Mouse (Mus musculus) midbrain, embryonic 11.5 days (tissue): Measurements from ENCODE around the gene Polr2m. TPM values are rescaled to one million over a fixed set of nuclear protein-coding genes. Genes with fewer than 3 reads are reported as not detected.

Experiments
- ATAC-seq: fragments of 200-750 bp; cut with Nextera tagmentation; 2 replicates; pipeline ENCODE4 v1.8.0; 2017; ENCODE audit warnings: moderate TSS enrichment, moderate library complexity; ENCODE audit not compliant: low FRiP score
- DNase-seq: peaks from one replicate; pipeline ENCODE4 v3.0.0; 2015; ENCODE audit warnings: low spot score; ENCODE audit errors: missing footprints
- H3K27ac ChIP-seq: fragments of 300-500 bp; sonication (generic); 2 replicates; pipeline ENCODE4 v1.5.1; 2014; ENCODE audit warnings: low read depth, low read length
- H3K27me3 ChIP-seq: fragments of 300-500 bp; sonication (generic); 2 replicates; pipeline ENCODE4 v1.6.1; 2014; ENCODE audit warnings: mild to moderate bottlenecking, low read length, moderate library complexity, mixed read lengths; ENCODE audit not compliant: control insufficient read depth, insufficient read depth
- H3K36me3 ChIP-seq: fragments of 300-500 bp; sonication (generic); 2 replicates; pipeline ENCODE4 v1.6.1; 2014; ENCODE audit warnings: mild to moderate bottlenecking, low read length, moderate library complexity, mixed read lengths; ENCODE audit not compliant: control insufficient read depth, insufficient read depth
- H3K4me1 ChIP-seq: fragments of 300-500 bp; sonication (generic); 2 replicates; pipeline ENCODE4 v1.6.1; 2014; ENCODE audit warnings: low read length; ENCODE audit not compliant: control insufficient read depth, insufficient read depth
- H3K4me2 ChIP-seq: fragments of 300-500 bp; sonication (generic); 2 replicates; pipeline ENCODE4 v1.6.1; 2014; ENCODE audit warnings: mild to moderate bottlenecking, moderate library complexity
- H3K4me3 ChIP-seq: fragments of 300-500 bp; sonication (generic); 2 replicates; pipeline ENCODE4 v1.5.1; 2014; ENCODE audit warnings: low read depth, low read length
- H3K9ac ChIP-seq: fragments of 300-500 bp; sonication (generic); 2 replicates; pipeline ENCODE4 v1.6.1; 2014; ENCODE audit warnings: low read length
- H3K9me3 ChIP-seq: fragments of 300-500 bp; sonication (generic); 2 replicates; pipeline ENCODE4 v1.6.1; 2016; ENCODE audit warnings: low read length; ENCODE audit not compliant: control insufficient read depth
- WGBS: fragments of 180-500 bp; shearing (Covaris S2); extraction: QIAGEN DNeasy Blood & Tissue Kit; methylation state at CpG from one replicate; pipeline ENCODE4 v1.1.7; 2014; 5-methylcytosine and 5-hydroxymethylcytosine counted together
- polyA plus RNA-seq: library from polyadenylated mRNA; unstranded; fragments of >200 nt; fragmentation: Nextera tagmentation; extraction: Ambion mirVana; gene quantifications from 2 replicates; pipeline ENCODE4 v1.2.1, GENCODE M21; 2014

The Polr2m gene
- polyA plus RNA-seq, 1 experiment from 2014 or later = 475 TPM

DNA sequence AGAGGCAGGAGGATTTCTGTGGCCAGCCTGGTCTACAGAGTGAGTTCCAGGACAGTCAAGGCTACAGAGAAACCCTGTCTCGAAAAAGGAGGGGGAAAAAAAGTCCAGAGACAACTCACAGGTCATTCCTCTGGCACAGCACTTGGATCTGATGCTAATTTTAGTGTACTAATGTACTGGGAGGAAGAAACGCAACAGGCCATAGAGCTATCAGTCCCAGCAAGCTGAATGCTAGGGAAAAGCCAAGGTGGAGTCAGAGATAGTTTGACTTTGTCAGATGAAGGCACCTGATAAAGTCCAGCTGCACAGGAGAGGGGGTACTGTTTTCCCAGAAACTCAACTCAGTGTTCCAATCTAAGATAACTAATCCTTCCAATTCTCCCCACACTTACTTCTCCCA is 5.4 kb downstream of the Polr2m start:
- Histone ChIP-seq H3K9ac (no peak overlapping the region), H3K4me1 (peaks cover 2% of the 10 kb centered on the region; the same call in 1 of the 2 replicates), H3K4me2 (no peak overlapping the region), H3K27ac (no peak overlapping the region), H3K9me3 (no peaks in the 10 kb centered on the region), H3K4me3 (no peak overlapping the region), H3K36me3 (peaks cover 65% of the 10 kb centered on the region), H3K27me3 (no peaks in the 10 kb centered on the region)
- WGBS = 94% methylated on average over 2 of the region's 2 CpGs
- peak; percentile 51 for DNase-seq
- no peak for ATAC-seq

- DNase-seq (peak; percentile 53), ATAC-seq (no peak)
- Histone ChIP-seq H3K27ac (no peak overlapping the region), H3K9me3 (no peaks in the 10 kb centered on the region), H3K36me3 (peaks cover 65% of the 10 kb centered on the region), H3K27me3 (no peaks in the 10 kb centered on the region), H3K4me1 (peaks cover 2% of the 10 kb centered on the region; the same call in 1 of the 2 replicates), H3K4me2 (no peak overlapping the region), H3K4me3 (no peak overlapping the region), H3K9ac (no peak overlapping the region)
- 98% methylated on average over 9 of the region's 9 CpGs for WGBS
Observed at GRCm38 (mm10) chr9:71479413-71479812, 6.3 kb downstream of the Polr2m start.

DNA sequence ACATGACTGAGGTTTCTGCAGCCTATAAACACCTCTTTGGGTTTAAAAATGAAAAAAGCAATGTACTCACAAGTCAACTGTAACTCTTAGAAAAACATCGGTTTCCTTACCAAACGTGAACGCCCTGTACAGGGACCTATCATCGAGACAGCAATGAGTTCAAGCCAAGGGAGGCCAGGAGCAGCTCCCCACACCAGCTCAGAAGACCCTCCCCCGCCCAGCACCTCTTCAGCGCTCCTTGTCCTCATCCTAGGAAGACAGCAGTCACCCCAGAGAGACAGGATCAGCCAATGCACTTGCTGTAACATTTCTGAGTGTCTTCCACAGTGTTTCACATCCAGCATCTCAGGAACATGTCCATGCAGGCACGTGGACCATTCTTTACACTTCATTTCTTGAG is 7.1 kb downstream of the Polr2m start:
- H3K9me3 ChIP-seq = no peaks in the 10 kb centered on the region
- no peak for ATAC-seq
- H3K36me3 ChIP-seq = peaks cover 65% of the 10 kb centered on the region
- no peak overlapping the region for H3K4me3 ChIP-seq
- no peak overlapping the region for H3K4me2 ChIP-seq
- DNase-seq = peak; percentile 73
- WGBS = 96% methylated on average over 7 of the region's 7 CpGs
- H3K27me3 ChIP-seq = no peaks in the 10 kb centered on the region
- H3K9ac ChIP-seq = no peak overlapping the region
- H3K27ac ChIP-seq = no peak overlapping the region
- H3K4me1 ChIP-seq = no peaks in the 10 kb centered on the region

DNA sequence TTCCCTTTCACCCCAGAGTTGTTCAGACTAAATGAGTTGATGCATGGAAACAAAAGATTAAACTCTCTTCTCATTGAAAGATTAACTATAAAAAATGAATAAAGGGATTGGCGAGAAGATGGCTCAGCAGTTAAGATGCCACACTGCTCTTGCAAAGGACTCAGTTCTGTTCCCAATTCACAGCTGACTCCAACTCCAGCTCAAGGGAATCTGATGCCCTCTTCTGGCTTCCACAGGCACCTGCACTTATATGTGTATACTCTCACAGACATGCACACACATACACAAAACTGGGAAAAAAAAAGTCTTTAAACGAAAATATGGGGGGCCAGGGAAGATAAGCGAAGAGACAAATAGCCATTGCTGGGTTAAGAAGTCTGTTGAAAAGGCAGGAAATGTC is 9.1 kb downstream of the Polr2m start:
- 96% methylated on average over 3 of the region's 3 CpGs for WGBS
- Histone ChIP-seq H3K4me2 (no peak overlapping the region), H3K9me3 (no peaks in the 10 kb centered on the region), H3K27ac (no peak overlapping the region), H3K36me3 (peaks cover 53% of the 10 kb centered on the region), H3K4me1 (no peaks in the 10 kb centered on the region), H3K27me3 (no peaks in the 10 kb centered on the region), H3K4me3 (no peak overlapping the region), H3K9ac (no peak overlapping the region)
- ATAC-seq (no peak), DNase-seq (no peak)

- Histone ChIP-seq H3K36me3 (peaks cover 44% of the 10 kb centered on the region), H3K4me3 (no peak overlapping the region), H3K9ac (no peak overlapping the region), H3K27me3 (no peaks in the 10 kb centered on the region), H3K9me3 (no peaks in the 10 kb centered on the region), H3K4me1 (no peaks in the 10 kb centered on the region), H3K27ac (no peak overlapping the region), H3K4me2 (no peak overlapping the region)
- 95% methylated on average over 4 of the region's 4 CpGs for WGBS
- ATAC-seq (no peak), DNase-seq (peak; percentile 82)
Observed at GRCm38 (mm10) chr9:71475536-71475935, 10.2 kb downstream of the Polr2m start.

DNA sequence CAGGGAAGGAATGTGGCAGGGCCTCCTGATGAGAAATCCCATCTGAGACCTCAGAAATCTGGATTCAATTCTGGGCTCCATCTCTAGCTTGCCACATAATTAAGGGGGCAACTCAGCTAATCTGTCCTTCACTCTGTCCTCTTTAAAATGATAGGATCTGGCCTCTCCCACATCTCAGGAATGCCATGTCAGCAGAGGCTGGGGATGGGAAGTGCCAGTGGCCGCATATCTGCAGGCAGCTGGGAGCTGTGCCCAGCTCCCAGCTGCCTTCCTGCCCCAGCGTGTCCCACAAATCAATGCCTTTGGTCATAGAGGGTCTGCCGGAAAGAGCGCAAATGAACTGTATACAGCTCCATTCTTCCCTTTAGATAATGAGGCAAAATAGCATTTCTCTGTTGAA is 18.3 kb downstream of the Polr2m start:
- Histone ChIP-seq H3K36me3 (no peaks in the 10 kb centered on the region), H3K4me3 (no peak overlapping the region), H3K9me3 (no peaks in the 10 kb centered on the region), H3K27ac (no peak overlapping the region), H3K4me2 (no peak overlapping the region), H3K4me1 (no peaks in the 10 kb centered on the region), H3K9ac (no peak overlapping the region), H3K27me3 (no peaks in the 10 kb centered on the region)
- ATAC-seq (no peak), DNase-seq (no peak)
- WGBS = 80% methylated on average over 4 of the region's 4 CpGs

DNA sequence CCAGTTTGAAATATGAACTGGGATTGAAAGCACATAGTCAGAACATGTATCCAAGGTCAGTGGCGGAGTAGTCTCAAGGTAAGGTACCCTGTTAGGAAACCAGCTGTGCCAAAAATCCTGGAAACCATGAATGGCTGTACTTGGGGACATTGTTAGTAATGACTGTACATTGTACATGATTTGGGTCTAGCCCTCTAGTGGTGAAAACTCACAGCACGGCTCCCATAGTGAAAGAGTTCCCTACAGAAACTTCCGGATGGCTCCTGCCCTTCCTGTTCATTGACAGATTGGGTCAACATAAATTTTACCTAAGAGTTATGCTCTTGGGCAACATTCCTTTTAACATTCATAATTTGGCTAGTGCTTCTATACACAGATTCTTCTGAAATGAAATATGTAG is 19.6 kb downstream of the Polr2m start:
- H3K27ac ChIP-seq = no peak overlapping the region
- no peak overlapping the region for H3K9ac ChIP-seq
- no peak overlapping the region for H3K4me3 ChIP-seq
- ATAC-seq (no peak), DNase-seq (no peak)
- no peaks in the 10 kb centered on the region for H3K4me1 ChIP-seq
- 85% methylated on average over 3 of the region's 3 CpGs for WGBS
- H3K9me3 ChIP-seq = no peaks in the 10 kb centered on the region
- H3K4me2 ChIP-seq = no peak overlapping the region
- H3K27me3 ChIP-seq = no peaks in the 10 kb centered on the region
- no peaks in the 10 kb centered on the region for H3K36me3 ChIP-seq

DNA sequence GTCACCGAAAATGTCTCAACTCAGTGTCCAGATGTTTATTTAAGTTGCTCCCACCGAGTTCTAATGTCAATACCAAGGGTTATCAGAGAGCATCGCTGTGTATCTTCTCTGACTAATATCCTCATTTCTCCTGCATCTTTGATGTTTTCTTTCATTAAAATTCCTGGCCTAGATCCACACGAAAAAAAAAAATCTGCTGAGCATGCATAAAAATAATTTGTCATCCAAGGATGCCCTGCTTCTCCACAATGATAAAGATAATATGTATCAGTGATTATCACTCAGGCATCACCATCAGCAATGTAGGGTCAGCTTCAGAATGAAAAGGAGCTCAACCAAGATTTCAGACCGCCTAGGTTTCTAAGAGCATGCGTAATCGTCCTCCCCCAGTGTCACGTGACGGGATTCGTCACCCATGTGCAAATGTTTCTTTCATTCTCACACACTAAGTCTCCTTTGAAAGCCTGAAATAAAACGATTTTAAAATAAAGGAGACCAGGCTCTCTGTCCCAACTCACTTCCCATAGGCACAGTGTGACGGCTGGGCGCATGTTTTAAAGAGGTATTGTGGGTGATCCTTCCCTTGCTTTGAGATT is 22.6 kb downstream of the Polr2m start:
- ATAC-seq (no peak), DNase-seq (no peak)
- Histone ChIP-seq H3K9ac (no peak overlapping the region), H3K4me2 (no peak overlapping the region), H3K27ac (no peak overlapping the region), H3K36me3 (no peaks in the 10 kb centered on the region), H3K9me3 (no peaks in the 10 kb centered on the region), H3K4me1 (no peaks in the 10 kb centered on the region), H3K4me3 (no peak overlapping the region), H3K27me3 (no peaks in the 10 kb centered on the region)
- 80% methylated on average over 13 of the region's 13 CpGs for WGBS

DNA sequence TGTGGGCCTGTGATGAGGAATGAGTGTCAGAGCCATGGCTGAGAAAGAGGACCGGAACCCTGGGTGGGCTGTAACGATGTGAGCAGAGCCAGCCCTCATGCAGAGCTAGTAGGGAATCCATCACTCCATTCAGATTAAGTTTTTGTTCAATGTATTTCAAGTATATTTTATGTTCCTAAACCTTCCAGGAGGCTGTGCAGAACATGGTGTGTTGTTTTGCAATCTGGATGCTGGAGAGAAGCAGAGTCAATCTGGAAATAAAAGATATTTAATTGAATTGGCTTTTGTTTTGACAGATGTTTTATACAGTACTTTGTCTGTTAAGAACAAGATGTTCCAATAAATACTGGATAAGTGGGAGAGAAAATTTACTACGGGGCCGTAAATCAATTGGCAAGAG is 29.0 kb downstream of the Polr2m start:
- WGBS = 93% methylated on average over 4 of the region's 4 CpGs
- DNase-seq (no peak), ATAC-seq (no peak)
- Histone ChIP-seq H3K27me3 (no peaks in the 10 kb centered on the region), H3K4me1 (no peaks in the 10 kb centered on the region), H3K36me3 (no peaks in the 10 kb centered on the region), H3K4me3 (no peak overlapping the region), H3K9me3 (no peaks in the 10 kb centered on the region), H3K4me2 (no peak overlapping the region), H3K9ac (no peak overlapping the region), H3K27ac (no peak overlapping the region)
